Mouse (Mus musculus) lung, postnatal 36 days (tissue): ENCODE measurements at regions not wholly inside any gene's neighbourhood (a gene's known extent, or its start where the extent isn't known, plus 50 kb on each side); places are given as distances from the start of the nearest gene placed in this dataset.

Experiments
- DNase-seq: peaks from one replicate; pipeline ENCODE4 v3.0.0; 2022; ENCODE audit warnings: mixed read lengths

GRCm38 (mm10) chr5:77581702-77582101, 173.9 kb upstream of the Igfbp7 start:
- no peak for DNase-seq

GRCm38 (mm10) chr5:77581106-77581638, 173.3 kb upstream of the Igfbp7 start:
- DNase-seq, result peak; percentile 50

- DNase-seq, result no peak
Measured at GRCm38 (mm10) chr5:77579826-77580745, 172.2 kb upstream of the Igfbp7 start.

GRCm38 (mm10) chr5:77576881-77577280, 169.0 kb upstream of the Igfbp7 start:
- no peak for DNase-seq

GRCm38 (mm10) chr5:77575780-77576179, 167.9 kb upstream of the Igfbp7 start:
- DNase-seq, result no peak

GRCm38 (mm10) chr5:77570364-77570763, 162.5 kb upstream of the Igfbp7 start:
- DNase-seq, result no peak

- no peak for DNase-seq
Measured at GRCm38 (mm10) chr5:77568121-77568520, 160.3 kb upstream of the Igfbp7 start.

- peak; percentile 46 for DNase-seq
Measured at GRCm38 (mm10) chr5:77552580-77552979, 144.7 kb upstream of the Igfbp7 start.

GRCm38 (mm10) chr5:77552081-77552480, 144.2 kb upstream of the Igfbp7 start:
- no peak for DNase-seq

- DNase-seq, result no peak
Measured at GRCm38 (mm10) chr5:77546001-77546620, 138.3 kb upstream of the Igfbp7 start.

GRCm38 (mm10) chr5:77532261-77533015, 124.6 kb upstream of the Igfbp7 start:
- no peak for DNase-seq

GRCm38 (mm10) chr5:77530376-77530775, 122.5 kb upstream of the Igfbp7 start:
- no peak for DNase-seq

GRCm38 (mm10) chr5:77517252-77517651, 109.4 kb upstream of the Igfbp7 start:
- no peak for DNase-seq

- DNase-seq, result no peak
Measured at GRCm38 (mm10) chr5:77515448-77515847, 107.6 kb upstream of the Igfbp7 start.

- no peak for DNase-seq
Measured at GRCm38 (mm10) chr5:77502684-77503083, 94.8 kb upstream of the Igfbp7 start.

GRCm38 (mm10) chr5:77499949-77500460, 92.2 kb upstream of the Igfbp7 start:
- DNase-seq, result no peak

- DNase-seq, result no peak
Measured at GRCm38 (mm10) chr5:77494601-77495000, 86.8 kb upstream of the Igfbp7 start.

- no peak for DNase-seq
Measured at GRCm38 (mm10) chr5:77488969-77489368, 81.1 kb upstream of the Igfbp7 start.

GRCm38 (mm10) chr5:77487837-77488827, 80.3 kb upstream of the Igfbp7 start:
- DNase-seq, result no peak

- DNase-seq, result no peak
Measured at GRCm38 (mm10) chr5:77483053-77483717, 75.3 kb upstream of the Igfbp7 start.

- no peak for DNase-seq
Measured at GRCm38 (mm10) chr5:77481811-77482210, 74.0 kb upstream of the Igfbp7 start.
